Mouse (Mus musculus) neural tube, embryonic 11.5 days (tissue): ENCODE measurements around the gene Ctsg. TPM values are rescaled to one million over a fixed set of nuclear protein-coding genes. Genes with fewer than 3 reads are reported as not detected.

Source experiments
- ATAC-seq: fragments of 200-750 bp; cut with Nextera tagmentation; 2 replicates; pipeline ENCODE4 v1.8.0; 2017; ENCODE audit warnings: moderate number of reproducible peaks, mild to moderate bottlenecking, moderate TSS enrichment, moderate library complexity; ENCODE audit not compliant: insufficient read depth, low FRiP score, low TSS enrichment
- DNase-seq: peaks from one replicate; pipeline ENCODE4 v3.0.0-alpha.2; 2015; ENCODE audit warnings: low spot score
- H3K27ac ChIP-seq: fragments of 300-500 bp; sonication (generic); 2 replicates; pipeline ENCODE4 v1.5.1; 2014; ENCODE audit warnings: low read depth, mild to moderate bottlenecking, low read length
- H3K27me3 ChIP-seq: fragments of 300-500 bp; sonication (generic); 2 replicates; pipeline ENCODE4 v1.6.1; 2014; ENCODE audit warnings: mild to moderate bottlenecking, low read length, mixed read lengths; ENCODE audit not compliant: control insufficient read depth, insufficient read depth
- H3K36me3 ChIP-seq: fragments of 300-500 bp; sonication (generic); 2 replicates; pipeline ENCODE4 v1.6.1; 2014; ENCODE audit warnings: mild to moderate bottlenecking, low read length, moderate library complexity, mixed read lengths; ENCODE audit not compliant: control insufficient read depth, insufficient read depth
- H3K4me1 ChIP-seq: fragments of 300-500 bp; sonication (generic); 2 replicates; pipeline ENCODE4 v1.6.1; 2014; ENCODE audit warnings: low read length, mixed read lengths; ENCODE audit not compliant: control insufficient read depth, insufficient read depth
- H3K4me2 ChIP-seq: fragments of 300-500 bp; sonication (generic); 2 replicates; pipeline ENCODE4 v1.6.1; 2014; ENCODE audit warnings: low read depth, mild to moderate bottlenecking, moderate library complexity
- H3K4me3 ChIP-seq: fragments of 300-500 bp; sonication (generic); 2 replicates; pipeline ENCODE4 v1.5.1; 2014; ENCODE audit warnings: low read depth, low read length
- H3K9ac ChIP-seq: fragments of 300-500 bp; sonication (generic); 2 replicates; pipeline ENCODE4 v1.6.1; 2014; ENCODE audit warnings: mild to moderate bottlenecking, low read length
- H3K9me3 ChIP-seq: fragments of 300-500 bp; sonication (generic); 2 replicates; pipeline ENCODE4 v1.6.1; 2016; ENCODE audit warnings: low read length; ENCODE audit not compliant: control insufficient read depth
- WGBS: fragments of 180-500 bp; shearing (Covaris S2); extraction: QIAGEN DNeasy Blood & Tissue Kit; methylation state at CpG from one replicate; pipeline ENCODE4 v1.1.7; 2014; 5-methylcytosine and 5-hydroxymethylcytosine counted together
- microRNA-seq: library from miRNA; unstranded; fragments of <30 nt; microRNA quantifications from one replicate; pipeline ENCODE4, GENCODE M21; 2016
- polyA plus RNA-seq: library from polyadenylated mRNA; unstranded; fragments of >200 nt; fragmentation: Nextera tagmentation; extraction: Ambion mirVana; gene quantifications from 2 replicates; pipeline ENCODE4 v1.2.1, GENCODE M21; 2014

The Ctsg gene
- polyA plus RNA-seq, 1 experiment from 2014 or later = not detected

GRCm38 (mm10) chr14:56055408-56055807 lies 47.0 kb downstream of the Ctsg start:
- Histone ChIP-seq H3K27ac (no peak overlapping the region), H3K4me3 (no peak overlapping the region), H3K27me3 (no peaks in the 10 kb centered on the region), H3K9ac (no peak overlapping the region), H3K4me1 (no peaks in the 10 kb centered on the region), H3K4me2 (no peak overlapping the region), H3K9me3 (no peaks in the 10 kb centered on the region), H3K36me3 (no peaks in the 10 kb centered on the region)
- WGBS = 82% methylated on average over 3 of the region's 3 CpGs
- DNase-seq (no peak), ATAC-seq (no peak)

Small RNA genes within 50 kb of the gene (microRNA-seq; reads per million reads assigned to microRNA genes)
- not detected for gene Mir6949

Other genes with a start within 250 kb of the Ctsg start
- gene Nynrin, start 248.6 kb downstream of the Ctsg start, polyA plus RNA-seq = 15.1 and 16.0 TPM in 2 replicates
- gene Cbln3, start 218.2 kb downstream of the Ctsg start, polyA plus RNA-seq = 0.13 and 0.22 TPM in 2 replicates
- gene Khnyn, start 217.6 kb downstream of the Ctsg start, polyA plus RNA-seq = 11.8 and 13.0 TPM in 2 replicates
- 45.7 and 52.6 TPM in 2 replicates for gene Sdr39u1, start 202.3 kb downstream of the Ctsg start, polyA plus RNA-seq
- gene Cma1, start 157.9 kb downstream of the Ctsg start, polyA plus RNA-seq = not detected in 2 replicates
- gene Cma2, start 151.6 kb downstream of the Ctsg start, polyA plus RNA-seq = not detected in 2 replicates
- gene Mcpt1, start 84.6 kb downstream of the Ctsg start, polyA plus RNA-seq = not detected in 2 replicates
- gene Mcpt9, start 72.1 kb downstream of the Ctsg start, polyA plus RNA-seq = not detected in 2 replicates
- gene Mcpt2, start 60.5 kb downstream of the Ctsg start, polyA plus RNA-seq = not detected in 2 replicates
- gene Mcpt4, start 40.3 kb downstream of the Ctsg start, polyA plus RNA-seq = not detected in 2 replicates
- not detected in 2 replicates for gene Mcpt8, start 17.3 kb downstream of the Ctsg start, polyA plus RNA-seq
- not detected in 2 replicates for gene Gzme, start 18.1 kb upstream of the Ctsg start, polyA plus RNA-seq
- gene Gzmd, start 30.0 kb upstream of the Ctsg start, polyA plus RNA-seq = not detected in 2 replicates
- gene Gzmg, start 57.0 kb upstream of the Ctsg start, polyA plus RNA-seq = not detected in 2 replicates
- gene Gzmn, start 72.0 kb upstream of the Ctsg start, polyA plus RNA-seq = not detected in 2 replicates
- gene Gzmf, start 108.8 kb upstream of the Ctsg start, polyA plus RNA-seq = not detected in 2 replicates
- 0.36 TPM in 1 of 2 replicates, not detected in the other for gene Gzmc, start 132.1 kb upstream of the Ctsg start, polyA plus RNA-seq
- not detected in 2 replicates for gene Gzmb, start 159.7 kb upstream of the Ctsg start, polyA plus RNA-seq